Mouse (Mus musculus): ENCODE measurements around the gene Meis1. TPM values are rescaled to one million over a fixed set of nuclear protein-coding genes. Genes with fewer than 3 reads are reported as not detected.

Gene Meis1
- total and polyA plus RNA-seq, 3 experiments: 0.19 to 3.6 (median 0.81) TPM

GRCm38 (mm10) chr11:18912311-18913019 is 106.3 kb downstream of the Meis1 start:
- Histone ChIP-seq H3K4me3 (replicated peaks in 1 of 3; ENCODE audit: low read depth in 2 of 3, low read length in 2 of 3, poor library complexity in 1 of 3) (no peak overlapping the region), H3K79me2 (replicated peaks; ENCODE audit: control insufficient read depth, extremely low read depth, insufficient read depth, poor library complexity, severe bottlenecking) (no peaks in the 10 kb centered on the region), H3K27ac (ENCODE audit: insufficient read depth, low read depth) (no peak overlapping the region), H3K36me3 (replicated peaks in 1 of 2; ENCODE audit: control insufficient read depth in 1 of 2, insufficient read depth in 1 of 2, low read length in 1 of 2) (no peaks in the 10 kb centered on the region), H3K4me2 (ENCODE audit: insufficient read depth, low read depth, poor library complexity, severe bottlenecking) (no peak overlapping the region), H3K27me3 (replicated peaks) (no peaks in the 10 kb centered on the region), H3K9ac (ENCODE audit: insufficient read depth, low read depth) (no peak overlapping the region), H3K4me1 (ENCODE audit: control insufficient read depth in 1 of 2, insufficient read depth in 2 of 2) (no peaks in the 10 kb centered on the region), H3K9me3 (replicated peaks; ENCODE audit: low read length) (no peaks in the 10 kb centered on the region)
- dilution Hi-C loops (cut with MboI; ENCODE audit: extremely low pct_ligation_motif_present, extremely low pct_unique_long_range_greater_than_20kb, low sequenced_read_pairs): no loop called here
- no peak for DNase-seq (ENCODE audit: extremely low read depth)
- no peak for TF ChIP-seq ELF1 (IDR thresholded peaks at IDR 0.05; ENCODE audit: low read depth, low read length)
- no peak for TF ChIP-seq JUND (conservative IDR thresholded peaks at IDR 0.05; ENCODE audit: low read depth, low read length)
- in situ Hi-C loops (cut with MboI; ENCODE audit: low pct_ligation_motif_present, low pct_unique_long_range_greater_than_20kb, low sequenced_read_pairs): no loop called here

GRCm38 (mm10) chr11:18906866-18907265 is 111.9 kb downstream of the Meis1 start:
- dilution Hi-C loops (cut with MboI; ENCODE audit: extremely low pct_ligation_motif_present, extremely low pct_unique_long_range_greater_than_20kb, low sequenced_read_pairs): no loop called here
- Histone ChIP-seq H3K4me1 (ENCODE audit: control insufficient read depth in 1 of 2, insufficient read depth in 2 of 2) (no peaks in the 10 kb centered on the region), H3K4me2 (ENCODE audit: insufficient read depth, low read depth, poor library complexity, severe bottlenecking) (no peak overlapping the region), H3K27me3 (replicated peaks) (no peaks in the 10 kb centered on the region), H3K9ac (ENCODE audit: insufficient read depth, low read depth) (no peak overlapping the region), H3K36me3 (replicated peaks in 1 of 2; ENCODE audit: control insufficient read depth in 1 of 2, insufficient read depth in 1 of 2, low read length in 1 of 2) (no peaks in the 10 kb centered on the region), H3K79me2 (replicated peaks; ENCODE audit: control insufficient read depth, extremely low read depth, insufficient read depth, poor library complexity, severe bottlenecking) (no peaks in the 10 kb centered on the region), H3K27ac (ENCODE audit: insufficient read depth, low read depth) (no peak overlapping the region), H3K9me3 (replicated peaks; ENCODE audit: low read length) (no peaks in the 10 kb centered on the region), H3K4me3 (replicated peaks in 1 of 3; ENCODE audit: low read depth in 2 of 3, low read length in 2 of 3, poor library complexity in 1 of 3) (no peak overlapping the region)
- in situ Hi-C loops (cut with MboI; ENCODE audit: low pct_ligation_motif_present, low pct_unique_long_range_greater_than_20kb, low sequenced_read_pairs): no loop called here
- no peak for DNase-seq (ENCODE audit: extremely low read depth)
- TF ChIP-seq MAZ (IDR thresholded peaks at IDR 0.05; ENCODE audit: low read depth, low read length) (no peak), KAT2A (IDR thresholded peaks at IDR 0.05; ENCODE audit: insufficient replicate concordance, low read length) (no peak), ZMIZ1 (IDR thresholded peaks at IDR 0.05; ENCODE audit: low read depth, low read length) (no peak), POLR2A (IDR thresholded peaks at IDR 0.05; ENCODE audit: low read depth, low read length) (no peak), JUN (IDR thresholded peaks at IDR 0.05; ENCODE audit: insufficient read depth, low read depth, low read length) (no peak), MAX (IDR thresholded peaks at IDR 0.05; ENCODE audit: low read length) (no peak), MYC (IDR thresholded peaks at IDR 0.05; ENCODE audit: low read depth, low read length) (no peak), ETS1 (conservative IDR thresholded peaks at IDR 0.05; ENCODE audit: low read depth, low read length) (no peak), NRF1 (IDR thresholded peaks at IDR 0.05; ENCODE audit: low read depth, low read length) (no peak), ZKSCAN1 (IDR thresholded peaks at IDR 0.05; ENCODE audit: borderline replicate concordance, low read depth, low read length) (no peak)

- H3K9me3 ChIP-seq (replicated peaks; ENCODE audit: low read length): no peaks in the 10 kb centered on the region
- DNase-seq (ENCODE audit: extremely low read depth): no peak
- no peak for TF ChIP-seq MEF2A (IDR thresholded peaks at IDR 0.05; ENCODE audit: borderline replicate concordance, low read depth, low read length)
- TF ChIP-seq BHLHE40 (IDR thresholded peaks at IDR 0.05; ENCODE audit: low read depth, low read length): no peak
- TF ChIP-seq USF1 (IDR thresholded peaks at IDR 0.05; ENCODE audit: low read depth, low read length): no peak
- no peak for TF ChIP-seq EP300 (IDR thresholded peaks at IDR 0.05; ENCODE audit: low read length)
- no peak overlapping the region for H3K4me2 ChIP-seq (ENCODE audit: insufficient read depth, low read depth, poor library complexity, severe bottlenecking)
- no peaks in the 10 kb centered on the region for H3K36me3 ChIP-seq (replicated peaks in 1 of 2; ENCODE audit: control insufficient read depth in 1 of 2, insufficient read depth in 1 of 2, low read length in 1 of 2)
- H3K79me2 ChIP-seq (replicated peaks; ENCODE audit: control insufficient read depth, extremely low read depth, insufficient read depth, poor library complexity, severe bottlenecking): no peaks in the 10 kb centered on the region; the same call in 1 of the 2 replicates
- H3K4me1 ChIP-seq (ENCODE audit: control insufficient read depth in 1 of 2, insufficient read depth in 2 of 2): peaks cover 0 to 11% of the 10 kb centered on the region in 2 experiments; a peak in 2 of 4 replicates
- no peak overlapping the region for H3K4me3 ChIP-seq (replicated peaks in 1 of 3; ENCODE audit: low read depth in 2 of 3, low read length in 2 of 3, poor library complexity in 1 of 3)
- in situ Hi-C loops (cut with MboI; ENCODE audit: low pct_ligation_motif_present, low pct_unique_long_range_greater_than_20kb, low sequenced_read_pairs) (no loop called here), dilution Hi-C loops (cut with MboI; ENCODE audit: extremely low pct_ligation_motif_present, extremely low pct_unique_long_range_greater_than_20kb, low sequenced_read_pairs) (no loop called here)
- no peaks in the 10 kb centered on the region for H3K27me3 ChIP-seq (replicated peaks)
- no peak overlapping the region for H3K27ac ChIP-seq (ENCODE audit: insufficient read depth, low read depth)
- H3K9ac ChIP-seq (ENCODE audit: insufficient read depth, low read depth): no peak overlapping the region
Measured at GRCm38 (mm10) chr11:18905431-18905830, 113.4 kb downstream of the Meis1 start.
